Mouse (Mus musculus) testis, adult 2 months (tissue): Measurements from ENCODE around the gene Denr.

Experiments
- CTCF ChIP-seq: fragments of 200-500 bp; IDR thresholded peaks from 2 replicates; pipeline ENCODE4 v1.5.1; 2012; ENCODE audit warnings: low read depth, mild to moderate bottlenecking, inconsistent platforms, low read length, moderate library complexity; ENCODE audit not compliant: control insufficient read depth, insufficient read depth, insufficient replicate concordance
- POLR2A ChIP-seq: fragments of 200-500 bp; IDR thresholded peaks from 2 replicates; pipeline ENCODE4 v1.6.1; 2012; ENCODE audit warnings: low read depth, mild to moderate bottlenecking, inconsistent platforms, low read length, moderate library complexity; ENCODE audit not compliant: control insufficient read depth

- TF ChIP-seq POLR2A (no peak), CTCF (no peak)
Measured at GRCm38 (mm10) chr5:123907631-123907977, 629 bp downstream of the Denr start.
